Comparison of ENCODE assay signal across 18 mouse cellular contexts in the genomic region with DNA sequence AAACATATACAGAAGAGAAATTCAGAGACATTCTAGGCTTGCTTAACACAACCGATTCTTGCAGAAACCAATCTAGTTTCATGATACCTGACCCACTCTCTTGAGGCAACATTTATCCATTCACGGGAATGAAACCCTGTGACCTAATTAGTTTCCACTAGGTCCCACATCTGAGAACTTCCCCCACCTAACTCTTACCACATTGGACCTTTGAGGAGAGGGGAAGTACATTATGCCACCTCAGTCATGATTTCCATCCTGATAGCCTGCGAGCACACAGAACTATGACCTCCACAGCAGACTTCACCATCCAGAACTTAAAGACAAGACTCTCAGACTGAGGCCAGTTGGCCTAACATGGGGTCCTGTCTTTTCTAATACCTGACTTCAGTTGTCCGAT.
A peak's percentile ranks its signal among the peaks of the same experiment; 100 is the strongest.
DNase-seq lines count a peak whose midpoint lies in the region; TF ChIP-seq lines count a peak whose summit lies in the region.
"Had no signal": no experiment of that assay in that cellular context is flagged by ENCODE, and none has a peak within 500 bp of the region (broad histone marks: within the 10 kb centered on the region; RNA-seq: fewer than 3 reads in every experiment).

No protein-coding gene starts in this region.

- no peaks in the 10 kb centered on the region for H3K36me3 ChIP-seq in CH12.LX (replicated peaks in 1 of 2; ENCODE audit: control insufficient read depth in 1 of 2, insufficient read depth in 1 of 2, low read length in 1 of 2)
- H3K36me3 ChIP-seq: embryonic facial prominence, embryonic 12.5 days; heart, embryonic 13.5 days; hindbrain, embryonic 12.5 days had no signal

- peak; percentile 40 for DNase-seq in CD4-positive helper T cell, adult 2 months (ENCODE audit: low read depth, low spot score)
- peak; percentile 44 for DNase-seq in CH12.LX (ENCODE audit: extremely low read depth)
- DNase-seq in induced T-regulatory cell, adult 2 months (ENCODE audit: low read depth), result peak; percentile 43
- DNase-seq in right cerebral cortex, postnatal 4 days, result no peak
- no peak for DNase-seq in right cerebral cortex, adult 18-20 months
- DNase-seq in gastrocnemius, postnatal 10 days, result no peak
- DNase-seq: adrenal gland, adult 8-10 months; adrenal gland, postnatal 36 days; cerebellum, adult 11 months; cerebellum, adult 8-10 months; cerebellum, postnatal 14 days; gastrocnemius, postnatal 36 days; heart, adult 2 months; heart, postnatal 36 days; kidney, adult 9 months had no signal

- H3K9me3 ChIP-seq in CH12.LX (replicated peaks; ENCODE audit: low read length), result no peaks in the 10 kb centered on the region
- H3K9me3 ChIP-seq: embryonic facial prominence, embryonic 12.5 days; heart, embryonic 13.5 days; hindbrain, embryonic 12.5 days had no signal

- no peak overlapping the region for H3K4me2 ChIP-seq in CH12.LX (ENCODE audit: insufficient read depth, low read depth, poor library complexity, severe bottlenecking)
- H3K4me2 ChIP-seq: embryonic facial prominence, embryonic 12.5 days; heart, embryonic 13.5 days; hindbrain, embryonic 12.5 days had no signal

- no peak overlapping the region for H3K4me3 ChIP-seq in CH12.LX (replicated peaks in 1 of 3; ENCODE audit: low read depth in 2 of 3, low read length in 2 of 3, poor library complexity in 1 of 3)
- H3K4me3 ChIP-seq: embryonic facial prominence, embryonic 12.5 days; heart, adult 2 months; heart, embryonic 13.5 days; hindbrain, embryonic 12.5 days had no signal

- no peak for TF ChIP-seq CTCF in CH12.LX (conservative IDR thresholded peaks at IDR 0.05 in 1 of 2, IDR thresholded peaks at IDR 0.05 in 1 of 2; ENCODE audit: low read depth in 2 of 2, low read length in 2 of 2)

- dilution Hi-C loops in CH12.LX (cut with MboI; ENCODE audit: extremely low pct_ligation_motif_present, extremely low pct_unique_long_range_greater_than_20kb, low sequenced_read_pairs), result no loop called here

- in situ Hi-C loops in CH12.LX (cut with MboI; ENCODE audit: low pct_ligation_motif_present, low pct_unique_long_range_greater_than_20kb, low sequenced_read_pairs), result no loop called here

- no peak for TF ChIP-seq RAD21 in CH12.LX (IDR thresholded peaks at IDR 0.05; ENCODE audit: low read depth, low read length)

- no peak for TF ChIP-seq POLR2A in CH12.LX (IDR thresholded peaks at IDR 0.05; ENCODE audit: low read depth, low read length)

- peaks cover 0 to 7% of the 10 kb centered on the region in 2 experiments; a peak in 1 of 4 replicates for H3K4me1 ChIP-seq in CH12.LX (ENCODE audit: control insufficient read depth in 1 of 2, insufficient read depth in 2 of 2)
- H3K4me1 ChIP-seq: embryonic facial prominence, embryonic 12.5 days; heart, embryonic 13.5 days; hindbrain, embryonic 12.5 days had no signal

- H3K9ac ChIP-seq in CH12.LX (ENCODE audit: insufficient read depth, low read depth), result no peak overlapping the region
- H3K9ac ChIP-seq: embryonic facial prominence, embryonic 12.5 days; heart, embryonic 13.5 days; hindbrain, embryonic 12.5 days had no signal

- no peaks in the 10 kb centered on the region for H3K79me2 ChIP-seq in CH12.LX (replicated peaks; ENCODE audit: control insufficient read depth, extremely low read depth, insufficient read depth, poor library complexity, severe bottlenecking)

- H3K27ac ChIP-seq in CH12.LX (ENCODE audit: insufficient read depth, low read depth), result no peak overlapping the region
- H3K27ac ChIP-seq: embryonic facial prominence, embryonic 12.5 days; heart, adult 2 months; heart, embryonic 13.5 days; hindbrain, embryonic 12.5 days had no signal

- no peaks in the 10 kb centered on the region for H3K27me3 ChIP-seq in CH12.LX (replicated peaks)
- H3K27me3 ChIP-seq: embryonic facial prominence, embryonic 12.5 days; heart, embryonic 13.5 days; hindbrain, embryonic 12.5 days had no signal

- TF ChIP-seq EP300 in CH12.LX (IDR thresholded peaks at IDR 0.05; ENCODE audit: low read length), result peak; percentile 67

TF ChIP-seq in CH12.LX, 34 proteins besides CTCF, POLR2A, EP300 and RAD21:
- TF ChIP-seq BHLHE40 (IDR thresholded peaks at IDR 0.05; ENCODE audit: low read depth, low read length) (0 out of 2 replicates have a peak, but pooled peaks have one; percentile 23), USF2 (conservative IDR thresholded peaks at IDR 0.05; ENCODE audit: low read depth, low read length) (no peak), ETS1 (conservative IDR thresholded peaks at IDR 0.05; ENCODE audit: low read depth, low read length) (peak; percentile 43; the same call in 1 of the 2 replicates), SMC3 (IDR thresholded peaks at IDR 0.05; ENCODE audit: low read depth, low read length) (no peak), E2F4 (IDR thresholded peaks at IDR 0.05; ENCODE audit: insufficient replicate concordance, low read depth, low read length) (no peak), JUN (IDR thresholded peaks at IDR 0.05; ENCODE audit: insufficient read depth, low read depth, low read length) (peak; percentile 44; the same call in 1 of the 2 replicates)

Comparison
In these comparisons a context has a peak if more than half of its experiments do, and no peak if none do; other contexts are left out.
1. DNase-seq: peak in CD4-positive helper T cell, adult 2 months (single experiment), CH12.LX (single experiment) and induced T-regulatory cell, adult 2 months (single experiment); none in right cerebral cortex, postnatal 4 days (single experiment), right cerebral cortex, adult 18-20 months (single experiment) and gastrocnemius, postnatal 10 days (single experiment).